Mouse (Mus musculus) kidney, adult 11 months (tissue): ENCODE results near the gene Tob2.

Experiments used
- DNase-seq: peaks from one replicate; pipeline ENCODE4 v3.0.0; 2022

Tob2 gene

GRCm38 (mm10) chr15:81858517-81859329 is at the start of gene Tob2:
Gene Tob2, minus strand, starts transcription at chr15:81858796.
- peak; percentile 76 for DNase-seq

GRCm38 (mm10) chr15:81907953-81908352 is 49.4 kb upstream of the Tob2 start:
- DNase-seq = no peak

GRCm38 (mm10) chr15:81904939-81905338 is 46.3 kb upstream of the Tob2 start:
- no peak for DNase-seq

GRCm38 (mm10) chr15:81898751-81899150 is 40.2 kb upstream of the Tob2 start:
- DNase-seq = no peak

GRCm38 (mm10) chr15:81897607-81898285 is 39.1 kb upstream of the Tob2 start:
- peak; percentile 60 for DNase-seq

- DNase-seq = no peak
Measured at GRCm38 (mm10) chr15:81896407-81896806, 37.8 kb upstream of the Tob2 start.

GRCm38 (mm10) chr15:81894002-81894401 is 35.4 kb upstream of the Tob2 start:
- DNase-seq = peak; percentile 78

GRCm38 (mm10) chr15:81891822-81892580 is 33.4 kb upstream of the Tob2 start:
- no peak for DNase-seq

GRCm38 (mm10) chr15:81891140-81891802 is 32.7 kb upstream of the Tob2 start:
- no peak for DNase-seq

- DNase-seq = no peak
Measured at GRCm38 (mm10) chr15:81889175-81889574, 30.6 kb upstream of the Tob2 start.

GRCm38 (mm10) chr15:81886795-81887550 is 28.4 kb upstream of the Tob2 start:
- peak; percentile 49 for DNase-seq

GRCm38 (mm10) chr15:81885418-81885934 is 26.9 kb upstream of the Tob2 start:
- DNase-seq = no peak

GRCm38 (mm10) chr15:81882348-81882747 is 23.8 kb upstream of the Tob2 start:
- peak; percentile 52 for DNase-seq

- no peak for DNase-seq
Measured at GRCm38 (mm10) chr15:81879531-81880401, 21.2 kb upstream of the Tob2 start.

GRCm38 (mm10) chr15:81872262-81873136 is 13.9 kb upstream of the Tob2 start, which contains the start of gene Aco2:
Gene Aco2, plus strand, starts transcription at chr15:81872309.
- DNase-seq = peak; percentile 99

- peak; percentile 86 for DNase-seq
Measured at GRCm38 (mm10) chr15:81871604-81872261, 13.1 kb upstream of the Tob2 start, which contains the start of gene Phf5a. Gene Phf5a, minus strand, starts transcription at chr15:81871911.

GRCm38 (mm10) chr15:81869985-81870384 is 11.4 kb upstream of the Tob2 start:
- no peak for DNase-seq

GRCm38 (mm10) chr15:81864238-81864637 is 5.6 kb upstream of the Tob2 start:
- no peak for DNase-seq
